Mouse (Mus musculus) R1 (cell line): ENCODE measurements around the gene Gm11627.

Experiments used
- DNase-seq: peaks from one replicate; pipeline ENCODE4 v3.0.0-alpha.2; 2018; ENCODE audit warnings: low read depth, low spot score

Gm11627 gene

GRCm38 (mm10) chr11:102602816-102603495 lies 23.7 kb upstream of the Gm11627 start:
- peak; percentile 56 for DNase-seq

DNA sequence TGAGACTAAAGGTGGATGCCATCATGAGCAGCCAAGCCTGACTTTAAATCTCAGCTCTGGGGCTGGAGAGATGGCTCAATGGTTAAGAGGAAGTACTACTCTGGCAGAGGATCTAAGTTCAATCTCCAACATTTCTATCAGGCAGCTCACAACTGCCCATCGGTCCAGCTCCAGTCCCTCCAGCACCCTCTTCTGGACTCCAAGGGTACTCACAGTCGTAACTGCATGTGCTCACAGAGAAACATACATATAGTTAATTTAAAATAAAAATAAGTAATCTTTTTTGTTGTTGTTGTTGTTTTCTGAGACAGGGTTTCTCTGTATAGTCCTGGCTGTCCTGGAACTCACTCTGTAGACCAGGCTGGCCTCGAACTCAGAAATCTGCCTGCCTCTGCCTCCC lies 20.7 kb upstream of the Gm11627 start:
- DNase-seq: peak; percentile 74

DNA sequence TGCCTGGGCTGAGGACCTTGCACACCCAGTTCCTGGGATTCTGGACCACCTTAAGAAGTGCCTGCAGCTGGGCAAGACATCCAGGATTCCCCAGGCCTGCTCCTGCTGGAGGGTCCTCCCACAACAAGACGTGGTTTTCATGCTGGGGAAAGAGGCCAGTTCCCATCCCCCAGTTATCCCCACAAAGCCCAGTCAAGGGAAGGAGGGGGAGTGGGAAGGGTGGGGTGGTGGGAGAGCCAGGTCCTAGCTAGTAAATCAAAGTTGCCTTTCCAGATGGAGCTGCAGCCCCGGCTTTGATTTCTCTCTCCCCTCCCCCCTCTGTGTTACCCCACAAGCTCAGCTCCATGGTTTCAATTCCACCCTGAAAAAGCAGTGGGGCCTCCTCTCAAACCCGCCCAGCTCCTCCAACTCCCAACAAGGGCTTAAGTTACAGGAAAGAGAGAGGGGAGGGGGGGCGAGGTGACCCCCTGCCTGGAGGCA lies 16.1 kb upstream of the Gm11627 start:
- DNase-seq: peak; percentile 51

DNA sequence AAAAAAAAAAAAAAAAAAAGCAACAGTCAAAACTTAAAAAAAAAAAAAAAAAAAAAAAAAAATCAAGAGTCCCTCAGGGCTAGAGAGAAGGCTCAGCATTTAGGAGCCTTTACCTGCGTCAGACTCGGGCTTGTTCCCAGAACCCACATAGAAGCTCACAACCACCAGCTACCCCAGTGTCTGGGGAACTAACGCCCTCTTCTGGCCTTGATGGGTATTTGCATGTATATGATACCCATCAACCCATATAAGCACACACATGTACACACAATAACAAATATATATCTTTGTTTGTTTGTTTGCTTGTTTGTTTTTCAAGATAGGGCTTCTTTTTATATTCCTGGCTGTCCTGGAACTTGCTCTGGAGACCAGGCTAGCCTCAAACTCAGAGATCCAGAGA lies 8.3 kb upstream of the Gm11627 start:
- peak; percentile 74 for DNase-seq

- DNase-seq: peak; percentile 84
These were observed 7.3 kb upstream of the Gm11627 start for GRCm38 (mm10) chr11:102586445-102587130.

DNA sequence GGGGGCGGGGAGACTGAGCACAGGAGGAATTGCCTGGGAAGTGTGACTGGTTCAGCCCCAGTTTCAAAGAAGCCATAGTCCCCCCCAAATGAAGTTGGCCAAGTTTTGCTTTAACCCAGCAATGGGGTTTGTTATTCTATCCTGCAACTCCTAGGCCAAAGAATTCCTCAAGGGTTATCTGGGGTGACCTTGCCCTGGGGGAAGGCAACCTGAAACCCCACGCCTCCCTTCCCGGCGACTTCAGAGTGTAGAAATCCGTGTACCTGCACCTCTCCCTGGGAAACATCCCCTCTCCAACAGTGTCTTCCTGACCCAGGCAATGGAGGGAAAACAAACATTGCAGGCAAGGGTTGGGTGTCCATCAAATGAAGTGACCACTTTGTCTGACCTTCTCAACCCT lies 3.5 kb upstream of the Gm11627 start:
- peak; percentile 89 for DNase-seq

DNA sequence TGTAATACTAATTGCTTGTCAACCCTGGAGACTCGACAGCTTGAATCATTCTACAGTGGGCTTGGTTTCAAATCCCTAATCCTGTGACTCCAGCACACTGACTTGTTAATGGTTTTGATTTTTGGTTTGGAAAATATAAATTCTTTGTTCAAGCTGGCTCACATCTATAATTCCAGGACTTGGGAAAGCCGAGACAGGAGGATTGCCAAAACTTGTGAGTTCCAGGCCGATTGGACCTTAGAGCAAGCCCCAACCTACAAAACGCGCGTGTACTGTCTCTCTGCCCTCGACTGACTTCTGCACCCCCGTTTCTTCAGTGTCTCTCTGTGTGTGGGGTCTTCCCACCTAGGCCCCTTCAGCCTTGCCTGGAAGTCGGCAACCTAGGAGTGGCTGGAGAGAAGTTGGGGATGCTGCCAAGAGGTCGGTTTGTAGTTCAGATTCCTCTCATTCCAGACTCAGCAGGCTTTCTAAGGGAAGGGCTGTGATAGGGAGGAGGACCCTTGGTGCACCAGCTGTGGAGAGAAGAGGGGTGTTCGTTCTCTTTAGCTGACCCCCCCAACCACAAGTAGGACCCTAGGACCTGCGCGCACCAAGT lies 2.9 kb upstream of the Gm11627 start:
- peak; percentile 94 for DNase-seq

- DNase-seq: no peak
These were observed 2.2 kb upstream of the Gm11627 start for GRCm38 (mm10) chr11:102581281-102582015.

- no peak for DNase-seq
These were observed 721 bp upstream of the Gm11627 start for GRCm38 (mm10) chr11:102580034-102580330.

DNA sequence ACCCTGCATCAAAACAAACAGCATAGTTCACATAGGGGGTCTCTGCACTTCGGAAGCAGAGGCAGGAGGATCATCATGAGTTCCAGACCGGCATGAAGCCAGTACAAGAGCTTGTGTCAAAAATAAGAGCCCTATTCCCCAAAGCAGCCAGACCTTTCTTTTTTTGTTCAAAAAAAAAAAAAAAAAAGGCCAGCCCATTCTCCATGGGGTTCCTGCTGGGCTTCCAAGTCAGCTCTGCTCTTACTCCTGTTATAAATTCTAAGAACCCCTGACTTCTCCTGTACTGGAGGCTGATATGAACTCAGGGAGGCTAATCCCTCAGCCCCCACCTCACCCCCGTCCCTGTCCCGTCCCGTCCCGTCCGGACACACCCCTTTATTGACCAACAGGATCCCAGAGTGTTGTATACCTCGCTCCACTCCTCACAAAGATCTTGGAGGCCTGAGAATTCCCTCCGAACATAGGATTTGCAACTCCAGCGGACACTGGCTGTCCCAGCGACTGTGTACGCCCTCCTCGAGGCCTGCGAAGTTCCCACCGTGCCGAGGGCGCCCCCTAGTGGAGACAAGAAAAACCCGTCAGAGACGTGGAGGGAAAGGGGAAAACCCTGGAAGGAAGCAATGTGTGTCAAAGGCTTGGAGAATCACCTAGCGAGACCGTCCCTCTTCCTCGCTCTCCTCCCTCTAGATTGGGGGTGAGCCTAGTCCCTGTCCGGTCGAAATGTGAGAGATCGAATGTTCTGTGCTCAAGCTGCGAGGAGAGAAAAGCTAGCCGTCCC lies 731 bp downstream of the Gm11627 start:
- DNase-seq: peak; percentile 96

DNA sequence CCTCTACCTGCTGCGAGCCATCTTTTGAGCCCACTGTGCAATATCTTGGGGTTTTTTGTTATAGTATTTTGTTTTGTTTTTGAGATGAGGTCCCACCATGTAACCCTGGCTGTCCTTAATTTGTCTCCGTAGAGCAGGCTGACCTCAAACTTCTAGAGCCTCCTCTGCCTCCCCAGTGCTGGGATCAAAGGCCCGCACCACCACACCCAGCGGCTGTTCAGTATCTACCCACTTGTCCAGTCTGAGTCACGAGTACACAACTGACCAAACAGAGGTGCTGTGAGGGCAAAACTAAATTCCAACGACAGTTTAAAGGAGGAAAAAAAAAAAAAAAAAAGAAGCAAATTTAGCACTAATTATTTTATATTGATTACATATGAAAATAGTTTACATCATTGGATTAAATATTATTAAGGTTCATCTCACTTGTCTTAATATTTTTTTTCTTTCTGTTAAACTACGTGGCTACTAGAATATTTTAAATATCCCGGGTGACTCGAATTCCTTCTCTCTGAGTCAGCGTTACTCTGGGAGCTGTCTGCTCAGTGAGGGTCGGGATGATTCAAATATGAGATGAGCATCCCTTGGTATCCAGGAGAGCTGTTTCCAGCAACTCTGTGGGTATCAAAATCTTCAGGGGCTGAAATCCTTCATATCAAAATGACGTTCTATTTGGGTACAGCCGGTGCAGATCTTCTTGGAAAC lies 3.1 kb downstream of the Gm11627 start:
- no peak for DNase-seq

DNA sequence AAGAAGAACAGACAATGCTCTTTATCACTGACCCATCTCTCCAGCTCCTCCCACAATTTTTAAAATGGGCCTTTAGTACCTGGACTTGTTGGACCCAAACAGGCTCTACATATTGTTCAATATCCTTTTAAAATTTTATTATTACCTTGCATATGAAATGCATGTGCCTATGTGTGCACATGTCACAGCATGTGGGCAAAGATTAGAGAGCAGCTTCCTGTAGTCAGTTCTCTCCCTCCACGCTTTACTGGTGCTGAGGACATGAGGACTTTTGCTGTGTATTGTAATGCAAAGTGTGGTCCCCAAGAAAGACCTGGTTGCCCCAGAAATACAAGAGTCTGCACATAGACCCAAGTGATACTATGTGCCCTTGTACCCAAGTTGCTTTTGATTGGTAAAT lies 4.2 kb downstream of the Gm11627 start:
- DNase-seq: no peak

DNA sequence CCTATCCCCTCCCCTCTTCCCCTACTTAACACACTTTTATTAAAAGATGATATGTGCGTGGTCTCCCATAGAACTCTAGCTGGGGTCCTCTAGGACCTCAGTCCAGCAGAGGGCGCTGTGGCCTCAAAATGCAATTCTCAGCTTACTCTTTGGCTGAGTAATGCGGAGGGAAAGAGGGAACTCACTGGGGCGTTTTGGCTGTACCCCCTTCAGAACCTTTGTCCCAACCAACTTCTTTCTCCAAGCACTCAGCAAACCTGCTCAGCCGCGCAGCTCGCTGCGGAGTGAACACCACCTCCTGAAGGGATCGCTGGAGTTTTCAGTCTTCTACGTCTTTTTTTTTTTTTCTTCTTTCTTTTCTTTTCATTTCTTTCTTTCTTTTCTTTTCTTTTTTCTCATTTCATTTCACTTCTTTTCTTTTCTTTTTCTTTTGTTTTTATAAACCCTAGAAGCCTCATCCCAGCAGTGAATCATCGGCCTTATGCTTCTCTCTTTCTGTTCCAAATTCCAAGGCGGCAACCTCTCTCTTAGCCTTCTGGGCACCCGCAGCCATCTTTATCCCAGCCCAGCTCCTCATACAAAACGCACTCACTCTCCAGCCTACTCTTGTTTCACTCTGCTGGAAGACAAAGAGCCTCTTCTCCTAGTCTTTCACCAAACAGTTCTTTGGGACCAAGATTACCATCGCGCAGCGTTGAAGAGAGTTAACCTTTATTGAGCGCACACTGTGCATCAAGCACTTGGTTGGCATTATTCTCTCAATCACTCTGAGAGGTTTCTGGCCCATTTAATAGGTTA lies 6.2 kb downstream of the Gm11627 start:
- peak; percentile 88 for DNase-seq

- no peak for DNase-seq
These were observed 10.4 kb downstream of the Gm11627 start for GRCm38 (mm10) chr11:102568756-102569377.

DNA sequence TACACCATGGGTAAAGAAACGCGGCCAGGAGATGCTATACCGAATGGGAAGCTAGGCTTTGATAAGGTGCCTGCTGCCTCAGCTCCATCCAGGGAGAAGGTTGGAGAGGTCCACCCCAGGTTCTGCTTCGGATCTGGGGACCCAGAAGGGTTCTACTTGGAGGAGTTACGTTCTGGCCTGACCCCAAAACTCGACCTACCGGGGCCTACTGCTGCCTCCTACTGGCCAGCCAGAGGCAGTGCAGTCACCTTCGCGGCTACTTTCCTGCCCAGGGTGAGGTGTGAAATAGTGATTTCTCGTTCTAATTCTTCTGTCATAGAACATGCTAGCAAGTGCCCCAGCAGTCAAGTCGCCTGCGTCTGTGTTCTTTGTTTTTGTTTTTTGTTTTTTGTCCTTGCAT lies 11.1 kb downstream of the Gm11627 start:
- DNase-seq: peak; percentile 76

DNA sequence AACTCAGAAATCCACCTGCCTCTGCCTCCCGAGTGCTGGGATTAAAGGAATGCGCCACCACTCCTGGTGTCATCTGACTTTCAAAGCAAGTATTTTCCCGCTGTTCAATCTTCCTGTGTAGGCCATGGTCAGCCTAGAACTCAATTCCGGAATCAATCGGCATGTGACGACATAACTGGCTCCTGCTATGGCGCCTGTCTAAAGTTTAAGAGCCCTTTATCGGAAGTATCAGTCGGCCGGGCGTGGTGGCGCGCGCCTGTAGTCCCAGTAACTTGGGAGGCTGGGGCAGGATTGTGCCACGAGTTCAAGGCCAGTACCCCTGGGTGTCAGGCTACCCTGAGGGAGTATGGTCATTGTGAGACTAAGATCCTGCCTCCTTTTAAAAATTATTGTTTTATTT lies 11.5 kb downstream of the Gm11627 start:
- peak; percentile 82 for DNase-seq

DNA sequence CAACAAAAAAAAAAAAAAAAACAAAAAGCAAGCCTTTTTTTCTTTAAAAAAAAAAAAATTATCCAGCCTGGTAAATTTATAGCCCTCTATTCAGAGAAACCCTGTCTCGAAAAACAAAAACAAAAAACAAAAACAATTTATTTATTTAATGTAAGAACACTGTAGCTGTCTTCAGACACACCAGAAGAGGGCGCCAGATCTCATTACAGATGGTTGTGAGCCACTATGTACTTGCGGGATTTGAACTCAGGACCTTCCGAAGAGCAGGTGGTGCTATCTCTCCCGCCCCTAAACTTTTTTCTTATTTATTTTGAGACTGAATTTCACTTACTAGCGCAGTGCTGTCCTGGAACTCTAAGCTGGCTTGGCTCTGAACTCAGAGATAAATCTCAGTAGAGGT lies 12.1 kb downstream of the Gm11627 start:
- peak; percentile 45 for DNase-seq

DNA sequence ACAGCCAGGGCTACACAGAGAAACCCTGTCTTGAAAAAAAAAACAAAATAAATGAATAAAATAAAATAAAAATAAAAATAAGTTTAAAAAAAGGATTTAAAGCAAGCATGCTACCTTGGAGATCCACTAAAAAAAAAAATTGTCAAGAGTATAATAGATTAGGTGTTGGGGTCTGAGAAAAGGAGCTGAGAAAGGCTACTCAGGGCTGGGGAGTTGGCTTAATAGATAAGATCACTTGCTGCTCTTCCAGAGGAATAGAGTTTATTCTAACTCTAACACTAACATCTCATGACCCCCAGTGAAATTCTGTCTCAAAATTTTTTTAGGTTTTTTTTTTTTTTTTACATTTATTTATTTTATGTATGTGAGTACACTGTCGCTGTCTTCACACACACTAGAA lies 13.0 kb downstream of the Gm11627 start:
- DNase-seq: no peak

GRCm38 (mm10) chr11:102565741-102566140 lies 13.5 kb downstream of the Gm11627 start:
- DNase-seq: no peak
